Mouse (Mus musculus) hematopoietic stem cell, adult 5-6 weeks (primary cell): ENCODE data around the gene Tnfaip1. TPM values are rescaled to one million over a fixed set of nuclear protein-coding genes. Genes with fewer than 3 reads are reported as not detected.
"Not testable (repeated sequence)": the region's sequence is repeated elsewhere in the genome, so short reads cannot be mapped to it uniquely, and the experiment has no call there.

Source experiments
- ATAC-seq, 2 experiments: fragments of 125-278 bp in 1 of 2; replicated peaks in 1 of 2; 2 replicates each; pipeline ENCODE4 v1.8.0; 2016 to 2017; ENCODE audit warnings: inconsistent platforms in 2 of 2, mild to moderate bottlenecking in 2 of 2, moderate number of reproducible peaks in 2 of 2, low read depth in 1 of 2, moderate TSS enrichment in 1 of 2; ENCODE audit not compliant: low FRiP score in 2 of 2, poor library complexity in 2 of 2, severe bottlenecking in 2 of 2, insufficient read depth in 1 of 2, low TSS enrichment in 1 of 2
- total RNA-seq: library from RNA; stranded (forward); fragments of 172-1452, 232-1000 nt; gene quantifications from 2 replicates; pipeline ENCODE4 v1.2.3, GENCODE M21; 2017

The Tnfaip1 gene
- total RNA-seq, 1 experiment from 2014 or later: 5.2 TPM

- ATAC-seq: no peak
Measured at GRCm38 (mm10) chr11:78547718-78548460, 11.8 kb upstream of the Tnfaip1 start.

- no peak for ATAC-seq
Measured at GRCm38 (mm10) chr11:78545181-78545580, 9.0 kb upstream of the Tnfaip1 start.

GRCm38 (mm10) chr11:78544449-78545111 lies 8.4 kb upstream of the Tnfaip1 start:
- ATAC-seq: no peak

- no peak for ATAC-seq
Measured at GRCm38 (mm10) chr11:78540358-78540757, 4.2 kb upstream of the Tnfaip1 start.

- ATAC-seq: no peak
Measured at GRCm38 (mm10) chr11:78536690-78537084, 555 bp upstream of the Tnfaip1 start.

GRCm38 (mm10) chr11:78535376-78536079 lies 604 bp downstream of the Tnfaip1 start:
- ATAC-seq: no peak

GRCm38 (mm10) chr11:78534516-78534915 lies 1.6 kb downstream of the Tnfaip1 start:
- no peak for ATAC-seq

- ATAC-seq: not testable (repeated sequence)
Measured at GRCm38 (mm10) chr11:78531515-78531914, 4.6 kb downstream of the Tnfaip1 start.

GRCm38 (mm10) chr11:78531046-78531445 lies 5.1 kb downstream of the Tnfaip1 start:
- ATAC-seq: no peak

- no peak for ATAC-seq
Measured at GRCm38 (mm10) chr11:78530001-78530400, 6.1 kb downstream of the Tnfaip1 start.

GRCm38 (mm10) chr11:78528714-78529113 lies 7.4 kb downstream of the Tnfaip1 start:
- no peak for ATAC-seq

GRCm38 (mm10) chr11:78524838-78525237 lies 11.3 kb downstream of the Tnfaip1 start:
- ATAC-seq: no peak

- ATAC-seq: no peak
Measured at GRCm38 (mm10) chr11:78523241-78523955, 12.7 kb downstream of the Tnfaip1 start.

GRCm38 (mm10) chr11:78522481-78522997 lies 13.6 kb downstream of the Tnfaip1 start:
- ATAC-seq: peak in 1 of 2 experiments; percentile 46; a peak in 1 of 4 replicates

GRCm38 (mm10) chr11:78521880-78522279 lies 14.3 kb downstream of the Tnfaip1 start:
- no peak for ATAC-seq

- no peak for ATAC-seq
Measured at GRCm38 (mm10) chr11:78518931-78519330, 17.2 kb downstream of the Tnfaip1 start.

GRCm38 (mm10) chr11:78515549-78516325 lies 20.4 kb downstream of the Tnfaip1 start:
- ATAC-seq: no peak
